Mouse (Mus musculus) cerebellum, adult 2 months (tissue): ENCODE data around the gene Sirpa. TPM values are rescaled to one million over a fixed set of nuclear protein-coding genes. Genes with fewer than 3 reads are reported as not detected.

Source experiments
- DNase-seq, 2 experiments: peaks; one replicate each; pipeline ENCODE4 v3.0.0; 2021
- H3K27ac ChIP-seq: fragments of 200-500 bp; 2 replicates; pipeline ENCODE4 v1.5.1; 2012; ENCODE audit warnings: low read length, control low read depth, inconsistent platforms; ENCODE audit not compliant: insufficient read depth
- H3K27me3 ChIP-seq: fragments of 200-500 bp; 2 replicates; pipeline ENCODE4 v1.6.1; 2012; ENCODE audit warnings: inconsistent platforms, mild to moderate bottlenecking, low read length, moderate library complexity; ENCODE audit not compliant: control insufficient read depth, insufficient read depth
- H3K4me1 ChIP-seq: fragments of 200-500 bp; 2 replicates; pipeline ENCODE4 v1.6.1; 2011; ENCODE audit warnings: low read length; ENCODE audit not compliant: control insufficient read depth, insufficient read depth
- H3K4me3 ChIP-seq: fragments of 200-500 bp; replicated peaks from 2 replicates; pipeline ENCODE3; 2011; ENCODE audit warnings: mild to moderate bottlenecking, low read depth, low read length, control low read depth; ENCODE audit not compliant: insufficient read depth
- CTCF ChIP-seq: fragments of 200-500 bp; IDR thresholded peaks from 2 replicates; pipeline ENCODE4 v1.5.1; 2011; ENCODE audit warnings: low read depth, mild to moderate bottlenecking, control low read depth, low read length, moderate library complexity, borderline replicate concordance; ENCODE audit not compliant: insufficient read depth
- POLR2A ChIP-seq: fragments of 200-500 bp; IDR thresholded peaks from 2 replicates; pipeline ENCODE4 v1.6.1; 2011; ENCODE audit warnings: low read length, control low read depth, borderline replicate concordance; ENCODE audit not compliant: insufficient read depth
- WGBS: fragments of 180-500 bp; shearing (Covaris S2); methylation state at CpG from one replicate; pipeline ENCODE4 v1.1.7; 2018; 5-methylcytosine and 5-hydroxymethylcytosine counted together
- polyA plus RNA-seq: library from polyadenylated mRNA; depleted of rRNA; stranded (reverse); fragments of >200 nt; gene quantifications from 2 replicates; pipeline ENCODE4 v1.2.3, GENCODE M21; 2012

Gene Sirpa
- polyA plus RNA-seq, 1 experiment = 235 TPM

DNA sequence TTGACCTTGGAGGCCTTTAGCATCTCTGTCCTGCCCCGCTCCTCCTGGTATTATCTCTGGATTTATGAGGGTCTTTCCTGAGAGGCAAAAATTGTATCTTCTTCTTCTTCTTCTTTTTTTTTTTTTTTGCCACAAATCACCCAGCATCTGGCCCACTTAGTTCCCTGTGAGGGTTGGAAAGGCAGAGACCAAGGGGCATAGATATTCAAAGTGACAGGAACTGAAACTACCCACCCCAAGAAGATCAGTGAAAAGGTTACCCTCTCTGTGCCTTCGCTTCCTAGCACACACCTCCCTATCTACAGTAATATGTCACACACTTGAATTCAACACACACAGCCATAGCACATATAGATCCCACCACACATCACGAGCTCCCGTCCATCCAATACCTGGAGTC, 17.5 kb upstream of the Sirpa start:
- 99% methylated on average over 4 of the region's 4 CpGs for WGBS
- no peak overlapping the region for H3K4me3 ChIP-seq
- no peak overlapping the region for H3K27ac ChIP-seq
- H3K27me3 ChIP-seq = no peaks in the 10 kb centered on the region
- no peak for DNase-seq
- peaks cover 15% of the 10 kb centered on the region for H3K4me1 ChIP-seq
- no peak for TF ChIP-seq POLR2A
- no peak for TF ChIP-seq CTCF

- Histone ChIP-seq H3K27ac (no peak overlapping the region), H3K4me1 (peaks cover 27% of the 10 kb centered on the region), H3K27me3 (no peaks in the 10 kb centered on the region), H3K4me3 (no peak overlapping the region)
- peak; percentile 40 to 62 for DNase-seq
- 51% methylated on average over 8 of the region's 8 CpGs for WGBS
- no peak for TF ChIP-seq POLR2A
- no peak for TF ChIP-seq CTCF
Observed at GRCm38 (mm10) chr2:129576611-129577447, 15.8 kb upstream of the Sirpa start.

GRCm38 (mm10) chr2:129580656-129581055, 12.0 kb upstream of the Sirpa start:
- peak; percentile 77 to 86 for DNase-seq
- peaks cover 28% of the 10 kb centered on the region for H3K4me1 ChIP-seq
- TF ChIP-seq POLR2A = no peak
- no peak for TF ChIP-seq CTCF
- no peak overlapping the region for H3K27ac ChIP-seq
- no peak overlapping the region for H3K4me3 ChIP-seq
- WGBS = 17% methylated on average over 4 of the region's 4 CpGs
- no peaks in the 10 kb centered on the region for H3K27me3 ChIP-seq

GRCm38 (mm10) chr2:129581826-129582225, 10.8 kb upstream of the Sirpa start:
- 83% methylated on average over 3 of the region's 3 CpGs for WGBS

GRCm38 (mm10) chr2:129582261-129582660, 10.4 kb upstream of the Sirpa start:
- Histone ChIP-seq H3K4me1 (peaks cover 29% of the 10 kb centered on the region), H3K4me3 (no peak overlapping the region), H3K27ac (no peak overlapping the region), H3K27me3 (no peaks in the 10 kb centered on the region)
- 88% methylated on average over 4 of the region's 4 CpGs for WGBS
- no peak for TF ChIP-seq CTCF
- no peak for TF ChIP-seq POLR2A
- DNase-seq = no peak

More at GRCm38 (mm10) chr2:129581826-129582225, 10.8 kb upstream of the Sirpa start:
- DNase-seq = no peak
- peaks cover 29% of the 10 kb centered on the region for H3K4me1 ChIP-seq
- H3K4me3 ChIP-seq = no peak overlapping the region
- H3K27me3 ChIP-seq = no peaks in the 10 kb centered on the region
- TF ChIP-seq CTCF (no peak), POLR2A (no peak)
- H3K27ac ChIP-seq = no peak overlapping the region

DNA sequence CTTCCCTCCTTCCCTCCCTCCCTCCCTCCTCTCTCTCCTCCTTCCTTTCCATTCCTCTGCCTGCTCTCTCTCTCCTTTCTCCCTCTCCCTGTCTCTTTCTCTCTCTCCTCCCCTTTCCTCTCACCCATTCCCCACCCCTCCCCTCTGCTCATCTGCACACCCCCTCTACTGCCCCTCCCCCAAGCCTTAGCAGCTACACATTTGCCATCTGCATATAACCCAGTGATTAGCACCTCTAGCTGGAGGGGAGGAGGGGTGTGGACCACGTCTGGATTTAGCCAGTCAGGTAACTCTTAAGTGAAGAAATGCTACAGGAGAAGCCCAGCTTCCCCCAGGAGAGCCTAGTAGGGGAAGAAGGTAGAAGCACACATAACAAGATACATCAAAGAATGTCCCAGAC, 7.7 kb upstream of the Sirpa start:
- Histone ChIP-seq H3K27ac (no peak overlapping the region), H3K27me3 (no peaks in the 10 kb centered on the region), H3K4me1 (peaks cover 29% of the 10 kb centered on the region), H3K4me3 (no peak overlapping the region)
- DNase-seq = no peak
- 69% methylated on average over 1 of the region's 1 CpGs for WGBS
- TF ChIP-seq POLR2A = no peak
- TF ChIP-seq CTCF = no peak

- Histone ChIP-seq H3K4me1 (peaks cover 25% of the 10 kb centered on the region), H3K27ac (0 out of 2 replicates have a peak overlapping the region, but pooled peaks have one; percentile 12), H3K4me3 (no peak overlapping the region), H3K27me3 (no peaks in the 10 kb centered on the region)
- WGBS = 27% methylated on average over 11 of the region's 11 CpGs
- no peak for TF ChIP-seq POLR2A
- TF ChIP-seq CTCF = no peak
- DNase-seq = peak; percentile 52 to 63
Observed at GRCm38 (mm10) chr2:129585904-129586514, 6.6 kb upstream of the Sirpa start.

DNA sequence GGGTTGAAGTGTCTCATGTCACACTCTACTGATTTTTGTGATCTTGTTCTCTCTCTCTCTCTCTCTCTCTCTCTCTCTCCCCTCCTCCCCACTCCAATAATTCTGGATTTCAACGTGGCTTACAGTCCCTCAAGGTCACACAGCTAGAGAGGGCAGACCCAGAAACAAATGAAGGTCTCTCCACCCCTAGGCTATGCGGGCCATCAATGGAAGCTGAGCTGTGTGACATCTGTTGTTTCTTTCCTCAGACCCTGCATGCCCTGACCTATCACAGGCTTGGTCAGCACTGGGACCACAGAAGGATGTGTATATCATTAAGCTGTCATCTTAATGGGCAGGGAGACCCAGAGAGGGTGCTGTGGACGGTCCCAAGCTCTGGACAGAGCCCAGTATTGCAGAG, 5.4 kb upstream of the Sirpa start:
- 70% methylated on average over 3 of the region's 3 CpGs for WGBS

More for the DNA sequence above, 5.4 kb upstream of the Sirpa start:
- Histone ChIP-seq H3K27ac (no peak overlapping the region), H3K27me3 (no peaks in the 10 kb centered on the region), H3K4me3 (no peak overlapping the region), H3K4me1 (peaks cover 26% of the 10 kb centered on the region)
- no peak for DNase-seq
- TF ChIP-seq CTCF (no peak), POLR2A (no peak)
